Mouse (Mus musculus) embryonic facial prominence, embryonic 12.5 days (tissue): ENCODE measurements around the gene Olfr548-ps1. TPM values are rescaled to one million over a fixed set of nuclear protein-coding genes. Genes with fewer than 3 reads are reported as not detected.

Experiments
- ATAC-seq: fragments of 200-750 bp; cut with Nextera tagmentation; 2 replicates; pipeline ENCODE4 v1.8.0; 2017; ENCODE audit not compliant: insufficient number of reproducible peaks, insufficient read depth, low FRiP score, low TSS enrichment
- H3K27ac ChIP-seq: fragments of 300-500 bp; sonication (generic); 2 replicates; pipeline ENCODE4 v1.5.1; 2016; ENCODE audit warnings: mild to moderate bottlenecking
- H3K27me3 ChIP-seq: fragments of 300-500 bp; sonication (generic); 2 replicates; pipeline ENCODE4 v1.6.1; 2016; ENCODE audit warnings: mild to moderate bottlenecking, moderate library complexity
- H3K36me3 ChIP-seq: fragments of 300-500 bp; sonication (generic); 2 replicates; pipeline ENCODE4 v1.6.1; 2016; ENCODE audit warnings: mild to moderate bottlenecking
- H3K4me1 ChIP-seq: fragments of 300-500 bp; sonication (generic); 2 replicates; pipeline ENCODE4 v1.6.1; 2016
- H3K4me2 ChIP-seq: fragments of 300-500 bp; sonication (generic); replicated peaks from 2 replicates; pipeline ENCODE4 v1.6.1; 2016; ENCODE audit warnings: mild to moderate bottlenecking, moderate library complexity
- H3K4me3 ChIP-seq: fragments of 300-500 bp; sonication (generic); 2 replicates; pipeline ENCODE4 v1.5.1; 2016; ENCODE audit warnings: mild to moderate bottlenecking
- H3K9ac ChIP-seq: fragments of 300-500 bp; sonication (generic); 2 replicates; pipeline ENCODE4 v1.6.1; 2016; ENCODE audit warnings: mild to moderate bottlenecking, moderate library complexity
- H3K9me3 ChIP-seq: fragments of 300-500 bp; sonication (generic); 2 replicates; pipeline ENCODE4 v1.6.1; 2016; ENCODE audit warnings: mild to moderate bottlenecking, moderate library complexity
- WGBS: fragments of 180-500 bp; shearing (Covaris S2); methylation state at CpG from one replicate; pipeline ENCODE4 v1.1.7; 2016; 5-methylcytosine and 5-hydroxymethylcytosine counted together
- polyA plus RNA-seq: library from polyadenylated mRNA; unstranded; fragments of >200 nt; fragmentation: Nextera tagmentation; extraction: Ambion mirVana; gene quantifications from 2 replicates; pipeline ENCODE4 v1.2.1, GENCODE M21; 2016

Gene Olfr548-ps1
- polyA plus RNA-seq, 1 experiment from 2014 or later = not detected

GRCm38 (mm10) chr7:102517051-102517335, 23.7 kb upstream of the Olfr548-ps1 start:
- Histone ChIP-seq H3K4me3 (no peak overlapping the region), H3K27ac (no peak overlapping the region), H3K36me3 (no peaks in the 10 kb centered on the region), H3K4me1 (peaks cover 7% of the 10 kb centered on the region; the same call in 1 of the 2 replicates), H3K27me3 (peaks cover 11% of the 10 kb centered on the region), H3K9ac (no peak overlapping the region), H3K4me2 (no peak overlapping the region), H3K9me3 (no peaks in the 10 kb centered on the region)
- no peak for ATAC-seq
- WGBS = 81% methylated on average over 2 of the region's 2 CpGs

GRCm38 (mm10) chr7:102529052-102529451, 11.6 kb upstream of the Olfr548-ps1 start:
- no peak overlapping the region for H3K9ac ChIP-seq
- no peaks in the 10 kb centered on the region for H3K36me3 ChIP-seq
- H3K4me3 ChIP-seq = no peak overlapping the region
- no peak overlapping the region for H3K4me2 ChIP-seq
- no peaks in the 10 kb centered on the region for H3K27me3 ChIP-seq
- no peaks in the 10 kb centered on the region for H3K4me1 ChIP-seq
- WGBS = 70% methylated on average over 1 of the region's 1 CpGs
- H3K9me3 ChIP-seq = no peaks in the 10 kb centered on the region
- no peak overlapping the region for H3K27ac ChIP-seq
- no peak for ATAC-seq

- H3K4me2 ChIP-seq = no peak within 1 kb of the TSS
- no peak for ATAC-seq
- 94% methylated on average over 1 of the region's 1 CpGs for WGBS
Observed at GRCm38 (mm10) chr7:102534449-102534848, 6.2 kb upstream of the Olfr548-ps1 start, which contains the start of gene Olfr547. TSS of gene Olfr547 (plus strand) at chr7:102534749.

GRCm38 (mm10) chr7:102541251-102541650, 555 bp downstream of the Olfr548-ps1 start:
- no peak overlapping the region for H3K9ac ChIP-seq
- H3K9me3 ChIP-seq = no peaks in the 10 kb centered on the region
- H3K4me1 ChIP-seq = no peaks in the 10 kb centered on the region
- WGBS = 73% methylated on average over 3 of the region's 3 CpGs
- no peak overlapping the region for H3K4me3 ChIP-seq
- H3K27me3 ChIP-seq = no peaks in the 10 kb centered on the region
- no peak overlapping the region for H3K4me2 ChIP-seq
- no peak overlapping the region for H3K27ac ChIP-seq
- ATAC-seq = no peak
- H3K36me3 ChIP-seq = no peaks in the 10 kb centered on the region

More at GRCm38 (mm10) chr7:102534449-102534848, 6.2 kb upstream of the Olfr548-ps1 start, which contains the start of gene Olfr547:
- H3K27ac ChIP-seq = no peak within 1 kb of the TSS
- no peak within 1 kb of the TSS for H3K9ac ChIP-seq
- H3K36me3 ChIP-seq = no peaks in the 10 kb centered on the region
- no peaks in the 10 kb centered on the region for H3K9me3 ChIP-seq
- H3K4me1 ChIP-seq = no peaks in the 10 kb centered on the region
- H3K4me3 ChIP-seq = no peak within 1 kb of the TSS
- no peaks in the 10 kb centered on the region for H3K27me3 ChIP-seq

- no peaks in the 10 kb centered on the region for H3K27me3 ChIP-seq
- no peaks in the 10 kb centered on the region for H3K9me3 ChIP-seq
- H3K36me3 ChIP-seq = no peaks in the 10 kb centered on the region
- H3K4me2 ChIP-seq = no peak within 1 kb of the TSS
- WGBS = 87% methylated on average over 3 of the region's 3 CpGs
- H3K9ac ChIP-seq = no peak within 1 kb of the TSS
- H3K27ac ChIP-seq = no peak within 1 kb of the TSS
- ATAC-seq = no peak
- no peaks in the 10 kb centered on the region for H3K4me1 ChIP-seq
- no peak within 1 kb of the TSS for H3K4me3 ChIP-seq
Observed at GRCm38 (mm10) chr7:102549570-102549969, 8.9 kb downstream of the Olfr548-ps1 start, which contains the start of gene Olfr549. TSS of gene Olfr549 (plus strand) at chr7:102549870.

GRCm38 (mm10) chr7:102553279-102553678, 12.6 kb downstream of the Olfr548-ps1 start:
- no peaks in the 10 kb centered on the region for H3K27me3 ChIP-seq
- no peak for ATAC-seq
- H3K36me3 ChIP-seq = no peaks in the 10 kb centered on the region
- WGBS = 73% methylated on average over 3 of the region's 3 CpGs
- no peaks in the 10 kb centered on the region for H3K4me1 ChIP-seq
- no peak overlapping the region for H3K4me2 ChIP-seq
- H3K4me3 ChIP-seq = no peak overlapping the region
- no peak overlapping the region for H3K27ac ChIP-seq
- no peaks in the 10 kb centered on the region for H3K9me3 ChIP-seq
- H3K9ac ChIP-seq = no peak overlapping the region

GRCm38 (mm10) chr7:102564999-102565997, 24.6 kb downstream of the Olfr548-ps1 start, which contains the start of gene Trim21:
TSS of gene Trim21 (minus strand) at chr7:102565486.
- H3K27ac ChIP-seq = no peak within 1 kb of the TSS
- peak; percentile 87 for ATAC-seq

GRCm38 (mm10) chr7:102566219-102566618, 25.5 kb downstream of the Olfr548-ps1 start:
- 89% methylated on average over 4 of the region's 4 CpGs for WGBS
- Histone ChIP-seq H3K4me2 (no peak overlapping the region), H3K36me3 (no peaks in the 10 kb centered on the region), H3K4me3 (no peak overlapping the region), H3K9me3 (no peaks in the 10 kb centered on the region), H3K4me1 (peaks cover 4% of the 10 kb centered on the region; the same call in 1 of the 2 replicates), H3K27ac (no peak overlapping the region), H3K27me3 (no peaks in the 10 kb centered on the region), H3K9ac (no peak overlapping the region)
- ATAC-seq = no peak

More at GRCm38 (mm10) chr7:102564999-102565997, 24.6 kb downstream of the Olfr548-ps1 start, which contains the start of gene Trim21:
- 15% methylated on average over 10 of the region's 10 CpGs for WGBS
- H3K27me3 ChIP-seq = no peaks in the 10 kb centered on the region
- no peaks in the 10 kb centered on the region for H3K9me3 ChIP-seq
- no peak within 1 kb of the TSS; the same call in 1 of the 2 replicates for H3K9ac ChIP-seq
- peaks cover 4% of the 10 kb centered on the region; the same call in 1 of the 2 replicates for H3K4me1 ChIP-seq
- H3K4me3 ChIP-seq = peak within 1 kb of the TSS; percentile 42
- no peaks in the 10 kb centered on the region for H3K36me3 ChIP-seq
- peak within 1 kb of the TSS; percentile 51 for H3K4me2 ChIP-seq

GRCm38 (mm10) chr7:102571142-102571541, 30.4 kb downstream of the Olfr548-ps1 start, which contains the start of gene Olfr550:
TSS of gene Olfr550 (plus strand) at chr7:102571442.
- no peak within 1 kb of the TSS for H3K9ac ChIP-seq
- H3K4me1 ChIP-seq = no peaks in the 10 kb centered on the region
- H3K4me2 ChIP-seq = no peak within 1 kb of the TSS
- 89% methylated on average over 8 of the region's 8 CpGs for WGBS
- no peaks in the 10 kb centered on the region for H3K27me3 ChIP-seq
- no peaks in the 10 kb centered on the region for H3K9me3 ChIP-seq
- no peak within 1 kb of the TSS for H3K4me3 ChIP-seq
- H3K36me3 ChIP-seq = no peaks in the 10 kb centered on the region
- no peak within 1 kb of the TSS for H3K27ac ChIP-seq
- no peak for ATAC-seq

- ATAC-seq = no peak
- 79% methylated on average over 3 of the region's 3 CpGs for WGBS
- no peaks in the 10 kb centered on the region for H3K27me3 ChIP-seq
Observed at GRCm38 (mm10) chr7:102573174-102573830, 32.6 kb downstream of the Olfr548-ps1 start.

GRCm38 (mm10) chr7:102575998-102576397, 35.3 kb downstream of the Olfr548-ps1 start:
- no peak overlapping the region for H3K4me3 ChIP-seq
- no peak overlapping the region for H3K27ac ChIP-seq
- H3K9me3 ChIP-seq = no peaks in the 10 kb centered on the region
- H3K36me3 ChIP-seq = no peaks in the 10 kb centered on the region
- no peak overlapping the region for H3K9ac ChIP-seq
- no peaks in the 10 kb centered on the region for H3K27me3 ChIP-seq
- no peaks in the 10 kb centered on the region for H3K4me1 ChIP-seq
- 62% methylated on average over 6 of the region's 6 CpGs for WGBS
- H3K4me2 ChIP-seq = no peak overlapping the region
- no peak for ATAC-seq

More at GRCm38 (mm10) chr7:102573174-102573830, 32.6 kb downstream of the Olfr548-ps1 start:
- no peaks in the 10 kb centered on the region for H3K36me3 ChIP-seq
- no peak overlapping the region for H3K4me2 ChIP-seq
- H3K9ac ChIP-seq = no peak overlapping the region
- no peaks in the 10 kb centered on the region for H3K9me3 ChIP-seq
- H3K4me1 ChIP-seq = no peaks in the 10 kb centered on the region
- no peak overlapping the region for H3K4me3 ChIP-seq
- H3K27ac ChIP-seq = no peak overlapping the region
